Mouse (Mus musculus) intestine, embryonic 15.5 days (tissue): ENCODE data around the gene Hcls1. TPM values are rescaled to one million over a fixed set of nuclear protein-coding genes. Genes with fewer than 3 reads are reported as not detected.

Experiments
- ATAC-seq: fragments of 200-750 bp; cut with Nextera tagmentation; 2 replicates; pipeline ENCODE4 v1.8.0; 2017; ENCODE audit warnings: moderate TSS enrichment, moderate library complexity
- H3K27ac ChIP-seq: fragments of 300-500 bp; sonication (generic); 2 replicates; pipeline ENCODE4 v1.5.1; 2015; ENCODE audit warnings: mild to moderate bottlenecking, inconsistent platforms
- H3K27me3 ChIP-seq: fragments of 300-500 bp; sonication (generic); replicated peaks from 2 replicates; pipeline ENCODE4 v1.6.1; 2015; ENCODE audit warnings: inconsistent platforms
- H3K36me3 ChIP-seq: fragments of 300-500 bp; sonication (generic); 2 replicates; pipeline ENCODE4 v1.6.1; 2015; ENCODE audit warnings: inconsistent platforms
- H3K4me1 ChIP-seq: fragments of 300-500 bp; sonication (generic); replicated peaks from 2 replicates; pipeline ENCODE4 v1.6.1; 2015; ENCODE audit warnings: inconsistent platforms
- H3K4me2 ChIP-seq: fragments of 300-500 bp; sonication (generic); replicated peaks from 2 replicates; pipeline ENCODE4 v1.6.1; 2015; ENCODE audit warnings: mild to moderate bottlenecking, inconsistent platforms
- H3K4me3 ChIP-seq: fragments of 300-500 bp; sonication (generic); replicated peaks from 2 replicates; pipeline ENCODE4 v1.5.1; 2015; ENCODE audit warnings: inconsistent platforms
- H3K9ac ChIP-seq: fragments of 300-500 bp; sonication (generic); 2 replicates; pipeline ENCODE4 v1.6.1; 2015; ENCODE audit warnings: inconsistent platforms
- H3K9me3 ChIP-seq: fragments of 300-500 bp; sonication (generic); 2 replicates; pipeline ENCODE4 v1.6.1; 2016; ENCODE audit warnings: inconsistent platforms
- WGBS: fragments of 180-500 bp; shearing (Covaris S2); methylation state at CpG from one replicate; pipeline ENCODE4 v1.1.7; 2015; 5-methylcytosine and 5-hydroxymethylcytosine counted together
- polyA plus RNA-seq: library from polyadenylated mRNA; unstranded; fragments of >200 nt; fragmentation: Nextera tagmentation; extraction: Ambion mirVana; gene quantifications from 2 replicates; pipeline ENCODE4 v1.2.1, GENCODE M21; 2015

Hcls1 gene
- polyA plus RNA-seq, 1 experiment from 2014 or later, result 10.7 TPM

GRCm38 (mm10) chr16:36932546-36932945 lies 2.2 kb upstream of the Hcls1 start:
- H3K4me2 ChIP-seq, result no peak overlapping the region
- peaks cover 32% of the 10 kb centered on the region for H3K36me3 ChIP-seq
- H3K27me3 ChIP-seq, result no peaks in the 10 kb centered on the region
- no peak overlapping the region for H3K27ac ChIP-seq
- 93% methylated on average over 6 of the region's 6 CpGs for WGBS
- H3K4me1 ChIP-seq, result no peaks in the 10 kb centered on the region
- no peak overlapping the region for H3K4me3 ChIP-seq
- H3K9me3 ChIP-seq, result no peaks in the 10 kb centered on the region
- no peak overlapping the region for H3K9ac ChIP-seq
- ATAC-seq, result no peak

- peak overlapping the region; percentile 39 for H3K27ac ChIP-seq
- no peaks in the 10 kb centered on the region for H3K27me3 ChIP-seq
- peaks cover 17% of the 10 kb centered on the region for H3K36me3 ChIP-seq
- no peak overlapping the region for H3K9ac ChIP-seq
- no peaks in the 10 kb centered on the region for H3K4me1 ChIP-seq
- 30% methylated on average over 6 of the region's 6 CpGs for WGBS
- no peaks in the 10 kb centered on the region for H3K9me3 ChIP-seq
- peak; percentile 89 for ATAC-seq
- H3K4me2 ChIP-seq, result peak overlapping the region; percentile 17; the same call in 1 of the 2 replicates
- H3K4me3 ChIP-seq, result no peak overlapping the region
Observed at GRCm38 (mm10) chr16:36934131-36934840, 497 bp upstream of the Hcls1 start.

- peaks cover 9% of the 10 kb centered on the region for H3K36me3 ChIP-seq
- H3K9ac ChIP-seq, result no peak overlapping the region
- H3K9me3 ChIP-seq, result no peaks in the 10 kb centered on the region
- H3K27me3 ChIP-seq, result no peaks in the 10 kb centered on the region
- no peak overlapping the region for H3K4me2 ChIP-seq
- H3K4me3 ChIP-seq, result no peak overlapping the region
- H3K27ac ChIP-seq, result no peak overlapping the region
- no peak for ATAC-seq
- no peaks in the 10 kb centered on the region for H3K4me1 ChIP-seq
- 85% methylated on average over 3 of the region's 3 CpGs for WGBS
Observed at GRCm38 (mm10) chr16:36935814-36936213, 1.0 kb downstream of the Hcls1 start.

GRCm38 (mm10) chr16:36941137-36941727 lies 6.4 kb downstream of the Hcls1 start:
- Histone ChIP-seq H3K9ac (no peak overlapping the region), H3K4me1 (no peaks in the 10 kb centered on the region), H3K36me3 (no peaks in the 10 kb centered on the region), H3K4me3 (no peak overlapping the region), H3K27ac (0 out of 2 replicates have a peak overlapping the region, but pooled peaks have one; percentile 9), H3K9me3 (no peaks in the 10 kb centered on the region), H3K4me2 (no peak overlapping the region), H3K27me3 (no peaks in the 10 kb centered on the region)
- 59% methylated on average over 6 of the region's 6 CpGs for WGBS
- no peak for ATAC-seq

GRCm38 (mm10) chr16:36941895-36942294 lies 7.1 kb downstream of the Hcls1 start:
- no peak overlapping the region for H3K4me3 ChIP-seq
- no peak overlapping the region for H3K27ac ChIP-seq
- no peak overlapping the region for H3K4me2 ChIP-seq
- H3K36me3 ChIP-seq, result no peaks in the 10 kb centered on the region
- 83% methylated on average over 4 of the region's 4 CpGs for WGBS
- H3K9me3 ChIP-seq, result no peaks in the 10 kb centered on the region
- no peak for ATAC-seq
- no peak overlapping the region for H3K9ac ChIP-seq
- H3K27me3 ChIP-seq, result no peaks in the 10 kb centered on the region
- H3K4me1 ChIP-seq, result no peaks in the 10 kb centered on the region

- Histone ChIP-seq H3K9ac (no peak overlapping the region), H3K27ac (no peak overlapping the region), H3K9me3 (no peaks in the 10 kb centered on the region), H3K4me2 (no peak overlapping the region), H3K27me3 (no peaks in the 10 kb centered on the region), H3K36me3 (no peaks in the 10 kb centered on the region), H3K4me1 (no peaks in the 10 kb centered on the region), H3K4me3 (no peak overlapping the region)
- ATAC-seq, result no peak
- WGBS, result 83% methylated on average over 3 of the region's 3 CpGs
Observed at GRCm38 (mm10) chr16:36943591-36943990, 8.8 kb downstream of the Hcls1 start.

- Histone ChIP-seq H3K4me2 (no peak overlapping the region), H3K9ac (no peak overlapping the region), H3K27ac (no peak overlapping the region), H3K27me3 (no peaks in the 10 kb centered on the region), H3K4me1 (no peaks in the 10 kb centered on the region), H3K36me3 (no peaks in the 10 kb centered on the region), H3K9me3 (no peaks in the 10 kb centered on the region), H3K4me3 (no peak overlapping the region)
- ATAC-seq, result no peak
- 55% methylated on average over 12 of the region's 12 CpGs for WGBS
Observed at GRCm38 (mm10) chr16:36944895-36945424, 10.2 kb downstream of the Hcls1 start.

- Histone ChIP-seq H3K9ac (no peak overlapping the region), H3K4me2 (no peak overlapping the region), H3K27me3 (no peaks in the 10 kb centered on the region), H3K4me3 (no peak overlapping the region), H3K9me3 (no peaks in the 10 kb centered on the region), H3K27ac (no peak overlapping the region), H3K4me1 (no peaks in the 10 kb centered on the region), H3K36me3 (no peaks in the 10 kb centered on the region)
- 79% methylated on average over 8 of the region's 8 CpGs for WGBS
- ATAC-seq, result no peak
Observed at GRCm38 (mm10) chr16:36946459-36947159, 11.8 kb downstream of the Hcls1 start.

- Histone ChIP-seq H3K4me3 (no peak overlapping the region), H3K9ac (no peak overlapping the region), H3K27ac (no peak overlapping the region), H3K4me1 (no peaks in the 10 kb centered on the region), H3K27me3 (no peaks in the 10 kb centered on the region), H3K36me3 (no peaks in the 10 kb centered on the region), H3K4me2 (no peak overlapping the region), H3K9me3 (no peaks in the 10 kb centered on the region)
- 73% methylated on average over 4 of the region's 4 CpGs for whole genome bisulfite sequencing
- no peak for ATAC-seq
Observed at GRCm38 (mm10) chr16:36947646-36948197, 12.9 kb downstream of the Hcls1 start.

- no peak overlapping the region for H3K27ac ChIP-seq
- H3K9ac ChIP-seq, result no peak overlapping the region
- 55% methylated on average over 8 of the region's 8 CpGs for WGBS
- no peak overlapping the region for H3K4me2 ChIP-seq
- H3K4me3 ChIP-seq, result no peak overlapping the region
- no peaks in the 10 kb centered on the region for H3K27me3 ChIP-seq
- no peaks in the 10 kb centered on the region for H3K4me1 ChIP-seq
- H3K9me3 ChIP-seq, result no peaks in the 10 kb centered on the region
- no peaks in the 10 kb centered on the region for H3K36me3 ChIP-seq
- ATAC-seq, result no peak
Observed at GRCm38 (mm10) chr16:36949614-36950336, 15.0 kb downstream of the Hcls1 start.

- WGBS, result 61% methylated on average over 4 of the region's 4 CpGs
- Histone ChIP-seq H3K9me3 (no peaks in the 10 kb centered on the region), H3K27me3 (no peaks in the 10 kb centered on the region), H3K4me1 (no peaks in the 10 kb centered on the region), H3K9ac (no peak overlapping the region), H3K27ac (no peak overlapping the region), H3K36me3 (no peaks in the 10 kb centered on the region), H3K4me2 (no peak overlapping the region), H3K4me3 (no peak overlapping the region)
- ATAC-seq, result no peak
Observed at GRCm38 (mm10) chr16:36951029-36951428, 16.2 kb downstream of the Hcls1 start.

- Histone ChIP-seq H3K27me3 (no peaks in the 10 kb centered on the region), H3K9ac (no peak overlapping the region), H3K27ac (no peak overlapping the region), H3K4me3 (no peak overlapping the region), H3K36me3 (no peaks in the 10 kb centered on the region), H3K4me1 (no peaks in the 10 kb centered on the region), H3K4me2 (no peak overlapping the region), H3K9me3 (no peaks in the 10 kb centered on the region)
- 75% methylated on average over 11 of the region's 11 CpGs for WGBS
- no peak for ATAC-seq
Observed at GRCm38 (mm10) chr16:36955106-36955505, 20.3 kb downstream of the Hcls1 start.
